Mouse (Mus musculus) stomach, embryonic 14.5 days (tissue): Measurements from ENCODE around the gene Srgap3. TPM values are rescaled to one million over a fixed set of nuclear protein-coding genes. Genes with fewer than 3 reads are reported as not detected.

Experiments
- ATAC-seq: fragments of 200-750 bp; cut with Nextera tagmentation; 2 replicates; pipeline ENCODE4 v1.8.0; 2017; ENCODE audit warnings: low read depth, moderate TSS enrichment; ENCODE audit not compliant: insufficient number of reproducible peaks, insufficient read depth, low FRiP score
- H3K27ac ChIP-seq: fragments of 300-500 bp; sonication (generic); 2 replicates; pipeline ENCODE4 v1.5.1; 2014; ENCODE audit warnings: mild to moderate bottlenecking, low read length, moderate library complexity, mixed read lengths
- H3K27me3 ChIP-seq: fragments of 300-500 bp; sonication (generic); 2 replicates; pipeline ENCODE4 v1.6.1; 2014; ENCODE audit warnings: low read length, control low read depth, mixed read lengths; ENCODE audit not compliant: control insufficient read depth, insufficient read depth
- H3K36me3 ChIP-seq: fragments of 300-500 bp; sonication (generic); 2 replicates; pipeline ENCODE4 v1.6.1; 2014; ENCODE audit warnings: mild to moderate bottlenecking, control low read depth, low read length, moderate library complexity, mixed read lengths; ENCODE audit not compliant: control insufficient read depth, insufficient read depth
- H3K4me1 ChIP-seq: fragments of 300-500 bp; sonication (generic); 2 replicates; pipeline ENCODE4 v1.6.1; 2014; ENCODE audit warnings: low read length, control low read depth, mixed read lengths; ENCODE audit not compliant: control insufficient read depth, insufficient read depth
- H3K4me2 ChIP-seq: fragments of 300-500 bp; sonication (generic); replicated peaks from 2 replicates; pipeline ENCODE4 v1.6.1; 2014; ENCODE audit warnings: low read depth, low read length, control low read depth
- H3K4me3 ChIP-seq: fragments of 300-500 bp; sonication (generic); 2 replicates; pipeline ENCODE4 v1.5.1; 2014; ENCODE audit warnings: low read depth, low read length, control low read depth
- H3K9ac ChIP-seq: fragments of 300-500 bp; sonication (generic); replicated peaks from 2 replicates; pipeline ENCODE4 v1.6.1; 2014; ENCODE audit warnings: low read depth, mild to moderate bottlenecking, control low read depth, low read length, moderate library complexity, mixed read lengths
- H3K9me3 ChIP-seq: fragments of 300-500 bp; sonication (generic); 2 replicates; pipeline ENCODE4 v1.6.1; 2016; ENCODE audit warnings: low read depth, low read length, control low read depth; ENCODE audit not compliant: control insufficient read depth
- WGBS: fragments of 180-500 bp; shearing (Covaris S2); extraction: QIAGEN DNeasy Blood & Tissue Kit; methylation state at CpG from one replicate; pipeline ENCODE4 v1.1.7; 2014; 5-methylcytosine and 5-hydroxymethylcytosine counted together
- polyA plus RNA-seq: library from polyadenylated mRNA; unstranded; fragments of >200 nt; fragmentation: Nextera tagmentation; extraction: Ambion mirVana; gene quantifications from 2 replicates; pipeline ENCODE4 v1.2.1, GENCODE M21; 2014

The Srgap3 gene
- polyA plus RNA-seq, 1 experiment from 2014 or later: 15.3 TPM

GRCm38 (mm10) chr6:112836712-112837111 is 110.4 kb downstream of the Srgap3 start:
- Histone ChIP-seq H3K36me3 (no peaks in the 10 kb centered on the region), H3K4me3 (no peak overlapping the region), H3K4me2 (no peak overlapping the region), H3K9me3 (no peaks in the 10 kb centered on the region), H3K9ac (no peak overlapping the region), H3K4me1 (peaks cover 12% of the 10 kb centered on the region; the same call in 1 of the 2 replicates), H3K27me3 (no peaks in the 10 kb centered on the region), H3K27ac (no peak overlapping the region)
- whole genome bisulfite sequencing: 72% methylated on average over 4 of the region's 4 CpGs
- ATAC-seq: no peak

GRCm38 (mm10) chr6:112835413-112835812 is 111.7 kb downstream of the Srgap3 start:
- H3K4me2 ChIP-seq: no peak overlapping the region
- H3K4me1 ChIP-seq: peaks cover 12% of the 10 kb centered on the region
- H3K36me3 ChIP-seq: no peaks in the 10 kb centered on the region
- 74% methylated on average over 4 of the region's 4 CpGs for WGBS
- H3K27me3 ChIP-seq: no peaks in the 10 kb centered on the region
- ATAC-seq: no peak
- H3K27ac ChIP-seq: no peak overlapping the region
- no peaks in the 10 kb centered on the region for H3K9me3 ChIP-seq
- no peak overlapping the region for H3K9ac ChIP-seq
- H3K4me3 ChIP-seq: no peak overlapping the region

- Histone ChIP-seq H3K27ac (no peak overlapping the region), H3K36me3 (no peaks in the 10 kb centered on the region), H3K4me2 (no peak overlapping the region), H3K4me3 (no peak overlapping the region), H3K27me3 (no peaks in the 10 kb centered on the region), H3K9ac (no peak overlapping the region), H3K4me1 (peaks cover 14% of the 10 kb centered on the region), H3K9me3 (no peaks in the 10 kb centered on the region)
- no peak for ATAC-seq
- WGBS: 87% methylated on average over 5 of the region's 5 CpGs
Measured at GRCm38 (mm10) chr6:112834430-112834829, 112.6 kb downstream of the Srgap3 start.

- Histone ChIP-seq H3K4me2 (no peak overlapping the region), H3K9ac (no peak overlapping the region), H3K27ac (no peak overlapping the region), H3K9me3 (no peaks in the 10 kb centered on the region), H3K4me3 (no peak overlapping the region), H3K36me3 (no peaks in the 10 kb centered on the region; the same call in 1 of the 2 replicates), H3K27me3 (no peaks in the 10 kb centered on the region), H3K4me1 (peaks cover 17% of the 10 kb centered on the region)
- 35% methylated on average over 6 of the region's 6 CpGs for WGBS
- no peak for ATAC-seq
Measured at GRCm38 (mm10) chr6:112833763-112834162, 113.3 kb downstream of the Srgap3 start.

GRCm38 (mm10) chr6:112829196-112829595 is 117.9 kb downstream of the Srgap3 start:
- Histone ChIP-seq H3K27me3 (no peaks in the 10 kb centered on the region), H3K4me3 (no peak overlapping the region), H3K36me3 (no peaks in the 10 kb centered on the region; the same call in 1 of the 2 replicates), H3K4me1 (peaks cover 20% of the 10 kb centered on the region), H3K4me2 (no peak overlapping the region), H3K9me3 (no peaks in the 10 kb centered on the region), H3K9ac (no peak overlapping the region), H3K27ac (no peak overlapping the region)
- WGBS: 75% methylated on average over 12 of the region's 12 CpGs
- no peak for ATAC-seq

GRCm38 (mm10) chr6:112828420-112828819 is 118.6 kb downstream of the Srgap3 start:
- Histone ChIP-seq H3K4me2 (no peak overlapping the region), H3K9me3 (no peaks in the 10 kb centered on the region), H3K36me3 (no peaks in the 10 kb centered on the region; the same call in 1 of the 2 replicates), H3K9ac (no peak overlapping the region), H3K27me3 (no peaks in the 10 kb centered on the region), H3K4me3 (no peak overlapping the region), H3K27ac (no peak overlapping the region), H3K4me1 (peaks cover 13% of the 10 kb centered on the region)
- ATAC-seq: no peak
- WGBS: 86% methylated on average over 5 of the region's 5 CpGs

- no peak overlapping the region for H3K4me3 ChIP-seq
- H3K36me3 ChIP-seq: no peaks in the 10 kb centered on the region; the same call in 1 of the 2 replicates
- H3K4me2 ChIP-seq: no peak overlapping the region
- no peaks in the 10 kb centered on the region for H3K9me3 ChIP-seq
- H3K9ac ChIP-seq: no peak overlapping the region
- WGBS: 94% methylated on average over 6 of the region's 6 CpGs
- H3K27ac ChIP-seq: no peak overlapping the region
- peaks cover 13% of the 10 kb centered on the region for H3K4me1 ChIP-seq
- H3K27me3 ChIP-seq: no peaks in the 10 kb centered on the region
- no peak for ATAC-seq
Measured at GRCm38 (mm10) chr6:112825657-112826056, 121.4 kb downstream of the Srgap3 start.

- 88% methylated on average over 6 of the region's 6 CpGs for WGBS
- H3K27ac ChIP-seq: no peak overlapping the region
- no peaks in the 10 kb centered on the region for H3K27me3 ChIP-seq
- 0 out of 2 replicates have a peak, but pooled peaks cover 5% of the 10 kb centered on the region for H3K4me1 ChIP-seq
- H3K9me3 ChIP-seq: no peaks in the 10 kb centered on the region
- H3K4me2 ChIP-seq: no peak overlapping the region
- H3K4me3 ChIP-seq: no peak overlapping the region
- H3K9ac ChIP-seq: no peak overlapping the region
- ATAC-seq: no peak
- no peaks in the 10 kb centered on the region for H3K36me3 ChIP-seq
Measured at GRCm38 (mm10) chr6:112823096-112823495, 124.0 kb downstream of the Srgap3 start.

GRCm38 (mm10) chr6:112820298-112820992 is 126.6 kb downstream of the Srgap3 start:
- no peaks in the 10 kb centered on the region for H3K9me3 ChIP-seq
- no peak overlapping the region for H3K4me3 ChIP-seq
- no peak overlapping the region for H3K4me2 ChIP-seq
- no peak overlapping the region for H3K27ac ChIP-seq
- 80% methylated on average over 8 of the region's 8 CpGs for WGBS
- H3K4me1 ChIP-seq: no peaks in the 10 kb centered on the region; the same call in 1 of the 2 replicates
- H3K27me3 ChIP-seq: no peaks in the 10 kb centered on the region
- H3K36me3 ChIP-seq: no peaks in the 10 kb centered on the region
- no peak for ATAC-seq
- no peak overlapping the region for H3K9ac ChIP-seq
